Mouse (Mus musculus): Measurements from ENCODE around the gene Olfr598.
"Not testable (repeated sequence)": the region's sequence is repeated elsewhere in the genome, so short reads cannot be mapped to it uniquely, and the experiment has no call there.

Gene Olfr598

DNA sequence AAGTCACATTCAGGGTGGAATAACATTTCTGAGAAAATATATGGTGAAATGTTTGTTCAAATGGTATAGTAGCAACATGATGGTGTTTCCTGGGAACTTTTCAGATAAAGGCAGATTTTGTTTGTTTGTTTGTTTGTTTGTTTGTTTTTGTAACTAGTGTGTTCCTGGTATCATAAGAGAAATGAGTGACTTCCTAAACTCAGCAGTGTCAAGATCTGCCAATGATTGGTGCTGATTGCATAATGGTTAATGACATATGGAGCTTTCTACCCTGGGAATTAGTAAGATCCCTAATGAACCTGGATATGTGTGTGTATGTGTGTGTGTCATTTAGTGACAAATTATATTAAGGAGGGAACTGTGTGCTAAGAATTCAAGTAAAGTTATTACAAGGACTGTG, at the start of gene Olfr598:
Gene Olfr598 (plus strand): TSS at position 301 of the 400 bp plus-strand sequence.
- Histone ChIP-seq H3K36me3 (ENCODE audit: insufficient read depth, low read length) (no peaks in the 10 kb centered on the region), H3K4me3 (replicated peaks; ENCODE audit: low read length) (no peak within 1 kb of the TSS), H3K27me3 (ENCODE audit: insufficient read depth, low read length) (no peaks in the 10 kb centered on the region), H3K4me1 (replicated peaks; ENCODE audit: low read depth, low read length) (no peaks in the 10 kb centered on the region), H3K9me3 (ENCODE audit: low read length) (no peaks in the 10 kb centered on the region)
- TF ChIP-seq NANOG (IDR thresholded peaks at IDR 0.05; ENCODE audit: borderline replicate concordance, low read length) (no peak), POU5F1 (IDR thresholded peaks at IDR 0.05; ENCODE audit: borderline replicate concordance, low read length) (no peak), CTCF (conservative IDR thresholded peaks at IDR 0.05; ENCODE audit: low read length) (no peak)

DNA sequence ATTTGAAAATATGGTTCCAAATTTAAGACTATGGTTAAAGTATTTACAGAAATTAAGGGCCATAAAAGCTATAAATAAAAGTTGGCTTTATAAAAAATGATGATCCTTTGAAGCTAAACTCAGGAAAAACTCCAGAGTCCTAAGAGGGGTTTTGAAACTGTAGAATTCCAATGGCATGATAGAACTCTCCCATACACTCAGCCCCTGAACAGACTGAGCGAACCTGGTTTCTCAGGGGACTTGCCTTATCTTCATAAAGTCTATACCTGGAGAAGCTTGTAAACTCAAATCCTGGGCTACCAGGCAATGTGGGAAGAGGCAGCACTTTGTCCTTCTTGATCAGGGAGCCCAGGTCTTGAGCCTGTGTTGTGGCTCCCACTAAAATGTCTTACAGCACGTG, 18.0 kb upstream of the Olfr598 start, which contains the start of gene Olfr596:
Gene Olfr596 (plus strand): TSS at position 301 of the 400 bp plus-strand sequence.
- H3K27me3 ChIP-seq (ENCODE audit: insufficient read depth, low read length); H3K9me3 ChIP-seq (ENCODE audit: low read length); H3K4me3 ChIP-seq (replicated peaks; ENCODE audit: low read length); H3K4me1 ChIP-seq (replicated peaks; ENCODE audit: low read depth, low read length); H3K36me3 ChIP-seq (ENCODE audit: insufficient read depth, low read length): not testable (repeated sequence)

DNA sequence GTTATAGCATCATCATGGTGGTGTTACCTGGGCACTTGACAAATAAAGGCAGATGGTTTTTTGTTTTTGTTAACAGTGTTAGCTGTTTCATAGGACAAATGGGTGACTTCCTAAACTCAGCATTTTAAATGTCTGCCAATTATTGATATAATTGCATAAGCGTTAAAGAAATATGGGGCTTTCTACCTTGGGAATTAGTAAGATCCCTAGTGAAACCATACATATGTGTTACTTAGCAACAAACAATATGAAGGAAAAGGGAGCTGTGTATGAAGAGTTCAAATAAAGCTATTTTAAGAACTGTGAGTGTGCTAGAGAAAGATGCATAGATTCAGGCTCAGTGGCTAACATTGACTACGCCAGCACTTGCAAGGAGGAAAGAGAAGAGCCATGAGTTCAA, 7.4 kb upstream of the Olfr598 start, which contains the start of gene Olfr597:
Gene Olfr597 (plus strand): TSS at position 301 of the 400 bp plus-strand sequence.
- H3K36me3 ChIP-seq (ENCODE audit: insufficient read depth, low read length); H3K4me1 ChIP-seq (replicated peaks; ENCODE audit: low read depth, low read length); H3K9me3 ChIP-seq (ENCODE audit: low read length); H3K4me3 ChIP-seq (replicated peaks; ENCODE audit: low read length); H3K27me3 ChIP-seq (ENCODE audit: insufficient read depth, low read length): not testable (repeated sequence)

DNA sequence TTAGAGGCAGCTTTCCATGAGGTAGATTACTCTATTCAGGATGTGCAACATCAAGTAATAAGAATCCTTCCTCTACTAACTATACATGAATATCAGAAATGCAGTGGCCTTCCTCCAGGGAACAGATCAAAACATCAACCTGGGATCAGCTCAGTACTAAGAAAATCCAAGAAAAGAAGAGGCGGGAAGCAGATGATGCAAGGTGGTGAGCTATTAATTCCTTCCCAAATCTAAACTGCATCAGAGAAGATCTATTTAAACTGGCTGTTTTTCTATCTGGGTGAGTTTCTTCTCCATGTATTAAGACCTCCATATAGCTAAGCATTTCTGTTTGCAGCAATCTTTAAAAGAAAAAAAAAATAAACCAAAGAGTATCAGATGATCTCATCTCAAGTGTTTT, 12.2 kb downstream of the Olfr598 start, which contains the start of gene Olfr599:
Gene Olfr599 (plus strand): TSS at position 301 of the 400 bp plus-strand sequence.
- no peak for TF ChIP-seq POU5F1 (IDR thresholded peaks at IDR 0.05; ENCODE audit: borderline replicate concordance, low read length)
- no peak for TF ChIP-seq NANOG (IDR thresholded peaks at IDR 0.05; ENCODE audit: borderline replicate concordance, low read length)
- no peak for TF ChIP-seq CTCF (conservative IDR thresholded peaks at IDR 0.05; ENCODE audit: low read length)
- Histone ChIP-seq H3K4me1 (replicated peaks; ENCODE audit: low read depth, low read length) (no peaks in the 10 kb centered on the region), H3K9me3 (ENCODE audit: low read length) (no peaks in the 10 kb centered on the region), H3K36me3 (ENCODE audit: insufficient read depth, low read length) (no peaks in the 10 kb centered on the region), H3K4me3 (replicated peaks; ENCODE audit: low read length) (no peak within 1 kb of the TSS), H3K27me3 (ENCODE audit: insufficient read depth, low read length) (no peaks in the 10 kb centered on the region; the same call in 1 of the 2 replicates)

DNA sequence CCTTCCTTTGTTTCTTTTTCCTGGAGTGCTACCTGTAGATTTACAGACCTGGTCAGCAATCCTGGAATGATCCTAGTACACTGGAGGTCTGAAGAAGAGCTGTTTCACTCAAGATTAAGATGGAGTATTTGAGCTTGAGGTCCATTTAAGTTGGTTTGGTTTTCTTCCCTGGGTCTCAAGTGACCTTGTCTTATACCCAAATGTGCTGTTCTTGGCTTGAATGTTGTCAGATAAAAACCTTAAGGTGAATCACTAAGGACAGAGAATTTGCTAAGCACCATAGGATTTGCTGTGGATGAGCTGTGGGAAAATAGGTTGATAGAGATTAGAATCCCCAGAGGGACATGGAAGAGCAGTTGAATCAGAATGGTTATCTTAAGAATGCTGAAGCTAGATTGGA, 26.2 kb downstream of the Olfr598 start, which contains the start of gene Olfr600:
Gene Olfr600 (minus strand): TSS at position 101 of the 400 bp plus-strand sequence.
- H3K27me3 ChIP-seq (ENCODE audit: insufficient read depth, low read length) = no peaks in the 10 kb centered on the region
- H3K4me3 ChIP-seq (replicated peaks; ENCODE audit: low read length) = no peak within 1 kb of the TSS
- no peaks in the 10 kb centered on the region for H3K36me3 ChIP-seq (ENCODE audit: insufficient read depth, low read length)
- H3K4me1 ChIP-seq (replicated peaks; ENCODE audit: low read depth, low read length) = no peaks in the 10 kb centered on the region
- H3K9me3 ChIP-seq (ENCODE audit: low read length) = no peaks in the 10 kb centered on the region
- no peak for TF ChIP-seq NANOG (IDR thresholded peaks at IDR 0.05; ENCODE audit: borderline replicate concordance, low read length)

DNA sequence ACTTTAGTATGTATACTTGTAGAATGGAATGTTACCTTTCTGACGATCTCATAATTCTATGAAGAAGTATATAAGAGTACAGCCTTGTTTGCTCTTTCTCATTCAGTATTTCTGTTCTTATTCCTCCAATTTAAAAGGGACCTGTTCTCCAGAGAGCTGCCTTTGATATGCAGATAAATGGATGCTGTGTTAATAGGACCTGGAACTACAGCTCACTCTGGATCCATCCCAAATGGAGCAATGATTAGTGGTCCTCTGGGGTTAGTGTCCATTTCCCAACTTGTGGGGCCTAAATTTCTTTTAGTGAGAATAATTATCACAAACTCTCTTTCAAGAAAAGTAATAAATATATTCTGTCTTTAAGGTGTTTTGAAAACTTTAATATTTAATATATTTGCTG, 39.2 kb downstream of the Olfr598 start, which contains the start of gene Olfr601:
Gene Olfr601 (minus strand): TSS at position 101 of the 400 bp plus-strand sequence.
- no peaks in the 10 kb centered on the region for H3K4me1 ChIP-seq (replicated peaks; ENCODE audit: low read depth, low read length)
- H3K9me3 ChIP-seq (ENCODE audit: low read length) = no peaks in the 10 kb centered on the region
- H3K27me3 ChIP-seq (ENCODE audit: insufficient read depth, low read length) = no peaks in the 10 kb centered on the region
- TF ChIP-seq CTCF (conservative IDR thresholded peaks at IDR 0.05; ENCODE audit: low read length) = no peak
- TF ChIP-seq POU5F1 (IDR thresholded peaks at IDR 0.05; ENCODE audit: borderline replicate concordance, low read length) = no peak
- no peak for TF ChIP-seq NANOG (IDR thresholded peaks at IDR 0.05; ENCODE audit: borderline replicate concordance, low read length)
- no peaks in the 10 kb centered on the region for H3K36me3 ChIP-seq (ENCODE audit: insufficient read depth, low read length)
- H3K4me3 ChIP-seq (replicated peaks; ENCODE audit: low read length) = no peak within 1 kb of the TSS
